Mouse (Mus musculus) monocyte, adult 2 months (primary cell): ENCODE results near the gene Gm7982.
"Not testable (repeated sequence)": the region's sequence is repeated elsewhere in the genome, so short reads cannot be mapped to it uniquely, and the experiment has no call there.

ENCODE experiments used
- DNase-seq, 2 experiments: peaks; one replicate each; pipeline ENCODE4 v3.0.0; 2022; ENCODE audit warnings: low spot score in 2 of 2, low read depth in 1 of 2

The Gm7982 gene

DNA sequence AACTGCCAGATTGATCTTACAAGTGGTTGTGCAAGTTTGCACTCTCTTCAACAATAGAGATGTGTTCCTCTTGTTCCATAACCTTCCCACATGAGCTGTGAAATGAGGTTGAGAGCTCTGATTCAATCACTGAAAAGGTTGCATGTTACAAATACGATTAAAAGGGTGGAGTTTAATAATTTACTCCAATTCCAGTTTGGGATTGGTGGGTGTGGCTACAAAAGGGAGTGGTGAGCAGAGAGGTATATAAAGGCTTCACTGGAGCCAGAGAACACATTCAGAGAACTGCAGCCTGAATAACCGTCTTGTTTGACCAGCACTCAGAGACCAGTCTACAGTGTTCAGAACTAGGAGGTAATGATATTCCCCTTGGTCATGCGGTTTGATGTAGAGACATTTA is at the start of gene Gm7982:
Gene Gm7982, plus strand, starts transcription at position 301 of the 400 bp plus-strand sequence.
- not testable (repeated sequence) for DNase-seq

DNA sequence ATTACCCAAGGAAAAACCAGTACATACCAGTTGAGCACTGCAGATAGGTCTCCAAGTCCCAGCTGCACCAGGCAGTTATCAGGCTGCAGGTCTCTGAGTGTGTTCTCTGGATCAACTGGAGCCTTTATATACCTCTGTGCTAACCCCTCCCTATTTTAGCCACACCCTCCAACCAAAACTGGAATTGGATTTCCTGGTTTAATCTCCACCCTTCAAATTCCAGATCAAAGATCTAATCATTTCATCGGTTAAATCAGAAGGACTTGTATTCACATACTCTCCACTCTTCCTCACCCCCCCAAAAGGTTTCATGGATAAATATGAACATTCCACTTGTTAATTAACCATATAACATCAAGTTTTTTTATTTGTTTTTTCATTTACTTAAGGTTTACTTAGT is 5.7 kb upstream of the Gm7982 start, which contains the start of gene Gm7978:
Gene Gm7978, minus strand, starts transcription at position 101 of the 400 bp plus-strand sequence.
- not testable (repeated sequence) for DNase-seq

DNA sequence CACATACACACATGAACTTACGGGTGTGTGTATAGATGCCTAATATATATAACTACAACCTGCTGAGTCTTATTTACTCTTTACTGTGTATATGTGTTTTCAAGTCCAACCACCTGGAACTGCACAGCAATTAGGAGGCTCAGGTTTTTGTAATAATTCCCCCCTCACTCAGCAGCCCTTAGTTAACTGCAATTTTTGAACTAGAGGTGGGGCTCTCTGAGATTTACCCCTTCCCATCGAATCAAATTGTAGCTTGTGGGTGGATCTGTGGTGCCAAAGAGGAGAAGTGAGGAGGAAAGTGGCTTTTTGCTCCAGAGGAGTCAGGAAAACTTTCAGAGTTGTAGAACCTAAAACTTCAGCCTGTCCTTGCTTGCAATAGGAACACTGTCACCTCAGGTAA is 33.9 kb downstream of the Gm7982 start, which contains the start of gene E330014E10Rik:
Gene E330014E10Rik, plus strand, starts transcription at position 301 of the 400 bp plus-strand sequence.
- not testable (repeated sequence) for DNase-seq
